12 mouse cellular contexts compared by ENCODE assay signal in genomic region chr5:31606151-31606550, GRCm38 (mm10). TPM values are rescaled to one million over a fixed set of nuclear protein-coding genes. Genes with fewer than 3 reads are reported as not detected.
DNase-seq lines count a peak whose midpoint lies in the region; ATAC-seq and TF ChIP-seq lines count a peak whose summit lies in the region.
"Had no signal": no experiment of that assay in that cellular context is flagged by ENCODE, and none has a peak within 500 bp of the region (broad histone marks: within the 10 kb centered on the region; RNA-seq: fewer than 3 reads in every experiment).

No protein-coding gene starts in this region.

- H3K27ac ChIP-seq in lung, postnatal 0 days (ENCODE audit: low read length), result no peak overlapping the region
- H3K27ac ChIP-seq in embryonic facial prominence, embryonic 13.5 days, result peak overlapping the region; percentile 62; the same call in 1 of the 2 replicates
- H3K27ac ChIP-seq in midbrain, embryonic 15.5 days, result no peak overlapping the region
- H3K27ac ChIP-seq: hindbrain, embryonic 12.5 days; lung, embryonic 15.5 days had no signal

- 44% methylated on average over 3 of the region's 3 CpGs for WGBS in lung, postnatal 0 days
- WGBS in embryonic facial prominence, embryonic 13.5 days, result 35% methylated on average over 3 of the region's 3 CpGs
- WGBS in midbrain, embryonic 15.5 days, result 50% methylated on average over 3 of the region's 3 CpGs

- H3K9me3 ChIP-seq in lung, postnatal 0 days (ENCODE audit: low read length), result no peaks in the 10 kb centered on the region
- no peaks in the 10 kb centered on the region for H3K9me3 ChIP-seq in embryonic facial prominence, embryonic 13.5 days
- no peaks in the 10 kb centered on the region for H3K9me3 ChIP-seq in midbrain, embryonic 15.5 days
- H3K9me3 ChIP-seq: hindbrain, embryonic 12.5 days; lung, embryonic 15.5 days had no signal

- H3K4me2 ChIP-seq in lung, postnatal 0 days (replicated peaks; ENCODE audit: low read depth, low read length), result no peak overlapping the region
- H3K4me2 ChIP-seq in embryonic facial prominence, embryonic 13.5 days, result no peak overlapping the region
- H3K4me2 ChIP-seq in midbrain, embryonic 15.5 days, result no peak overlapping the region
- H3K4me2 ChIP-seq: hindbrain, embryonic 12.5 days; lung, embryonic 15.5 days had no signal

- H3K4me3 ChIP-seq in lung, postnatal 0 days (ENCODE audit: low read depth, low read length), result no peak overlapping the region
- no peak overlapping the region for H3K4me3 ChIP-seq in embryonic facial prominence, embryonic 13.5 days
- no peak overlapping the region for H3K4me3 ChIP-seq in midbrain, embryonic 15.5 days
- H3K4me3 ChIP-seq: hindbrain, embryonic 12.5 days; lung, embryonic 15.5 days had no signal

- no peaks in the 10 kb centered on the region for H3K36me3 ChIP-seq in lung, postnatal 0 days (ENCODE audit: insufficient read depth, low read length)
- no peaks in the 10 kb centered on the region for H3K36me3 ChIP-seq in embryonic facial prominence, embryonic 13.5 days
- H3K36me3 ChIP-seq in midbrain, embryonic 15.5 days (replicated peaks), result no peaks in the 10 kb centered on the region
- H3K36me3 ChIP-seq: hindbrain, embryonic 12.5 days; lung, embryonic 15.5 days had no signal

- no peak for TF ChIP-seq CTCF in lung, postnatal 0 days (IDR thresholded peaks at IDR 0.05)

- no peak overlapping the region for H3K9ac ChIP-seq in lung, postnatal 0 days (replicated peaks; ENCODE audit: low read depth)
- no peak overlapping the region for H3K9ac ChIP-seq in embryonic facial prominence, embryonic 13.5 days
- H3K9ac ChIP-seq in midbrain, embryonic 15.5 days, result no peak overlapping the region
- H3K9ac ChIP-seq: forebrain, postnatal 0 days; hindbrain, embryonic 12.5 days; lung, embryonic 15.5 days had no signal

- H3K4me1 ChIP-seq in lung, postnatal 0 days (ENCODE audit: insufficient read depth, low read depth, low read length), result no peaks in the 10 kb centered on the region; the same call in 1 of the 2 replicates
- H3K4me1 ChIP-seq in embryonic facial prominence, embryonic 13.5 days, result peaks cover 16% of the 10 kb centered on the region; the same call in 1 of the 2 replicates
- H3K4me1 ChIP-seq in midbrain, embryonic 15.5 days, result no peaks in the 10 kb centered on the region
- H3K4me1 ChIP-seq: hindbrain, embryonic 12.5 days had no signal

- ATAC-seq in lung, postnatal 0 days, result no peak
- no peak for ATAC-seq in embryonic facial prominence, embryonic 13.5 days (ENCODE audit: insufficient number of reproducible peaks, insufficient read depth, low FRiP score, low TSS enrichment, low read depth)
- no peak for ATAC-seq in megakaryocyte-erythroid progenitor cell, adult 5-6 weeks (replicated peaks; ENCODE audit: low FRiP score, low TSS enrichment, poor library complexity, severe bottlenecking)
- no peak for ATAC-seq in midbrain, embryonic 15.5 days (replicated peaks)
- ATAC-seq: forebrain, postnatal 0 days had no signal

- no peak for TF ChIP-seq EP300 in lung, postnatal 0 days (IDR thresholded peaks at IDR 0.05)

- no peaks in the 10 kb centered on the region for H3K27me3 ChIP-seq in lung, postnatal 0 days (replicated peaks; ENCODE audit: insufficient read depth, low read length)
- no peaks in the 10 kb centered on the region for H3K27me3 ChIP-seq in embryonic facial prominence, embryonic 13.5 days
- H3K27me3 ChIP-seq in midbrain, embryonic 15.5 days (replicated peaks), result no peaks in the 10 kb centered on the region
- H3K27me3 ChIP-seq: hindbrain, embryonic 12.5 days; lung, embryonic 15.5 days had no signal

- DNase-seq in lung, postnatal 10 days, result peak; percentile 33
- no peak for DNase-seq in lung, postnatal 0 days (ENCODE audit: low spot score)
- peak; percentile 63 to 69 for DNase-seq in heart, adult 9 months (ENCODE audit: low spot score in 2 of 2)
- peak; percentile 55 for DNase-seq in thymus, postnatal 4 days
- DNase-seq in natural killer cell, adult 2 months (ENCODE audit: low spot score in 2 of 2), result no peak
- DNase-seq: forebrain, postnatal 0 days; kidney, postnatal 10 days had no signal

RNA-seq across cellular contexts. Expression of gene Mrpl33, which starts 9.4 kb away (rescaled TPM):
- 307 and 313 TPM in 2 replicates for polyA plus RNA-seq in lung, postnatal 0 days (2015; fragmentation: Nextera tagmentation; extraction: Ambion mirVana)
- polyA plus RNA-seq in embryonic facial prominence, embryonic 13.5 days (2015; fragmentation: Nextera tagmentation; extraction: Ambion mirVana), result 279 and 345 TPM in 2 replicates
- 290 and 320 TPM in 2 replicates for total RNA-seq in megakaryocyte-erythroid progenitor cell, adult 5-6 weeks (2014; fragmentation: Nextera tagmentation)
- 93.4 and 153 TPM in 2 replicates for total RNA-seq in megakaryocyte-erythroid progenitor cell, adult 5-6 weeks (2017)
- 176 and 183 TPM in 2 replicates for polyA plus RNA-seq in midbrain, embryonic 15.5 days (2015; fragmentation: Nextera tagmentation; extraction: Ambion mirVana)

Comparison
In these comparisons a context has a peak if more than half of its experiments do, and no peak if none do; other contexts are left out.
1. DNase-seq: peak in lung, postnatal 10 days (single experiment), heart, adult 9 months (2 of 2) and thymus, postnatal 4 days (single experiment); none in lung, postnatal 0 days (single experiment) and natural killer cell, adult 2 months (0 of 2).